Mouse (Mus musculus): ENCODE results near the gene Gpatch2.

Gpatch2 gene

GRCm38 (mm10) chr1:187366806-187367205 lies 151.5 kb downstream of the Gpatch2 start:
- DNase-seq (ENCODE audit: low spot score in 2 of 2) = no peak

GRCm38 (mm10) chr1:187369049-187369448 lies 153.7 kb downstream of the Gpatch2 start:
- no peak for DNase-seq (ENCODE audit: low spot score in 2 of 2)

DNA sequence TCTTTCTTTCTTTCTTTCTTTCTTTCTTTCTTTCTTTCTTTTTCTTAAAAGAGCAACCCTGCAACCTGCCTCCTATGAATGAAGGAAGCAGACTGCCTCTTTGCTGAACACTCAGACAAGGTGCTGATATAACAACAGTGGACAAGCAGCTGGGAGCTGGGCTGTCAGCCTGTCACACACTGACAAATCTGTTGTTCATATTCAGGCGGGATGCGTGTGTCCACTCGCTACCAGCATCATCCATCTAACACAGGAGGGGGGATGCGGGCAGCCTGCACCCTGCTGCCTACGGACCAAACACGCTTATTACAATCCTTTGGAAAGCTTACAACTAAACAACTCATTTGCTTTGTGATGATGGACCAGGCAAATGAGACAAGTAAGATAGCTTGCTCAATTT lies 158.2 kb downstream of the Gpatch2 start:
- no peak for DNase-seq (ENCODE audit: low spot score in 2 of 2)

DNA sequence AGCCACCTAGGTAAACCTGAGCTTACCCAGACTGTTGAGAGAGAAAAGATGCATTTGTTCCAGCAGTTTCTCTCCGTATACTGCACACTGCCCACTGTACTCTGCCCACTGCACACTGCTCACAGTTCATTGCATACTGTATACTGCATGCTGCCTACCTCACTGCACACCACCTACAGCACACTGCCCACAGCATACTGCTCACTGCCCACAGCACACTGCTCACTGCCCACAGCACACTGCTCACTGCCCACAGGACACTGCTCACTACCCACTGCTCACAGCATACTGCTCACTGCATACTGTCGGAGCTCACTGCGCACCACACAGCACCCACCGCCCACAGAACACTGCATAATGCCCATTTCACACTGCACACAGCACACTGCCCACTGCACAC lies 159.1 kb downstream of the Gpatch2 start:
- no peak for DNase-seq (ENCODE audit: low spot score in 2 of 2)

GRCm38 (mm10) chr1:187376946-187377671 lies 161.8 kb downstream of the Gpatch2 start:
- no peak for DNase-seq (ENCODE audit: low spot score in 2 of 2)

DNA sequence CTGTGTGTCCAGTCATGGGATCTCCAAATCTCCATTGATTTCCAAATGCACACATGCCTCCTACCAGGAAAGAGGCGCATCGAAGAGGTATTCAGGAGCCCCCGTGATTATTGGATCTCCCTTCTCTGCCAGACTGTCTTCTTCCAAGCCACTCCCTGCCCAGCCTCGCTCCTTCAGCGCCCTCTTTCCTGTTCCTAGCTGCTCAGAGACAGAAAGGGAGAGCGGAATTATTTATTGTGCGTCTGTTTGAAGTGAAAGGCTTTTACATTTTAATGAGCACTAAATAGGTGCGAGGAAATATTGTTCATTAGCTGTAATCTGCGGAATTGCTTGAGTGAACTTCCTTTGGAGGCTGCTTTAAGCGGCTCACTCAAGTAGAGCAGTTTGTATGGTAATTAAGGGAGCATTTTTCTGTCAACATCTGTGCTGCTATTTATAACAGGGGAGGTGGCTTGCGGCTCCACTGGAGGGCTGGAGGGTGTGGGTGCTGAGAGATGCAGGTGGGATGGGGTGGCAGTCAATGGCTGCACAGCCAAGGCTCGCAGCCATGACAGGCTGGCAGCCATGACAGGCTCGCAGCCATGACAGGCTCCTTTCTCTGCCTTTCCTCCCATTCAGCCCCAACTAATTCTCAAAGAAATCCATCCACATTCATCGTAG lies 162.7 kb downstream of the Gpatch2 start:
- peak in 1 of 2 experiments; percentile 18 for DNase-seq (ENCODE audit: low spot score in 2 of 2)

DNA sequence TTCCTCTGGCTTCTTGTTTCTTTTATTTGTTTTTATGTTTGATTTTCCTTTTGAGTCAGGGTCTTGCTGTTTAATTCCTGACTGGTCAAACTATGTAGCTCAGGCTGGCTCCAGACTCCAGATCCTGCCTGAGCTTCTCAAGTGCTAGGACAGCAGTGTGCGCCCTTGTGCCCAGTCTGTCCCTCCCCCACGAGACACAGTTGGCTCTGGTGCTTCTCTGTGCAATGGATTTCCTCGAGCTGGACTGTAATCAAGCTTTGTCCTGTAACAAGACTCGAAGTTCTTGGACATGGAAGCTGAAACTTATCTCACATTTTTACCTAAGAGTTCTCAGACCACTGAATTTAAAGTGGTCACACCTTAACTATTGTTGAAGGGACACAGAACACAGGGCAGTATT lies 174.2 kb downstream of the Gpatch2 start:
- DNase-seq (ENCODE audit: low spot score in 2 of 2) = no peak

DNA sequence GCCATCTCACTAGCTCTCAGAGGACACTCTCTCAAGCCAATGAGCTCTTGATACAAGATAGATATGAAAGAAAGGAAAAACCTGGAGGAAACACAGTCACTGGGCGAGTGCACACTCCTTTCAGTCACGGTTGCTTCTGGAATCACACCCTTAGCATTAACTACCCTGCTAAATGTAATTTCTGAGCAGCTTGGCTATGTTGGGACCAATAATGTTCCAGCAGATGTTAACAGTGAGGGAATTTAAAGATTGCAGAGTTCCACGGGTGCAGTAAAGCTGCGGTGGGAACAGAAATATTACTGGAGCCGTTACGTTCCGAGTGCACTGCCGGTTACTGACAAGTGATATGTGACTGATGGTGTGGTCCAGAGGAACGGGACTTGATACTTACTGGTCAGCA lies 185.5 kb downstream of the Gpatch2 start:
- no peak for DNase-seq (ENCODE audit: low spot score in 2 of 2)
